Mouse (Mus musculus) embryonic facial prominence, embryonic 15.5 days (tissue): ENCODE results near the gene Cbl. TPM values are rescaled to one million over a fixed set of nuclear protein-coding genes. Genes with fewer than 3 reads are reported as not detected.
A peak's percentile ranks its signal among the peaks of the same experiment; 100 is the strongest.

ENCODE experiments used
- ATAC-seq: fragments of 200-750 bp; cut with Nextera tagmentation; 2 replicates; pipeline ENCODE4 v1.8.0; 2017; ENCODE audit warnings: low read depth, moderate TSS enrichment; ENCODE audit not compliant: insufficient number of reproducible peaks, low FRiP score, low TSS enrichment
- H3K27ac ChIP-seq: fragments of 300-500 bp; sonication (generic); replicated peaks from 2 replicates; pipeline ENCODE4 v1.5.1; 2015; ENCODE audit warnings: mild to moderate bottlenecking, inconsistent platforms
- H3K27me3 ChIP-seq: fragments of 300-500 bp; sonication (generic); 2 replicates; pipeline ENCODE4 v1.6.1; 2015; ENCODE audit warnings: inconsistent platforms
- H3K36me3 ChIP-seq: fragments of 300-500 bp; sonication (generic); 2 replicates; pipeline ENCODE4 v1.6.1; 2015; ENCODE audit warnings: mild to moderate bottlenecking, inconsistent platforms
- H3K4me1 ChIP-seq: fragments of 300-500 bp; sonication (generic); 2 replicates; pipeline ENCODE4 v1.6.1; 2015; ENCODE audit warnings: inconsistent platforms
- H3K4me2 ChIP-seq: fragments of 300-500 bp; sonication (generic); replicated peaks from 2 replicates; pipeline ENCODE4 v1.6.1; 2015; ENCODE audit warnings: mild to moderate bottlenecking, inconsistent platforms
- H3K4me3 ChIP-seq: fragments of 300-500 bp; sonication (generic); replicated peaks from 2 replicates; pipeline ENCODE4 v1.5.1; 2015; ENCODE audit warnings: mild to moderate bottlenecking, inconsistent platforms
- H3K9ac ChIP-seq: fragments of 300-500 bp; sonication (generic); 2 replicates; pipeline ENCODE4 v1.6.1; 2015; ENCODE audit warnings: inconsistent platforms
- H3K9me3 ChIP-seq: fragments of 300-500 bp; sonication (generic); replicated peaks from 2 replicates; pipeline ENCODE4 v1.6.1; 2016; ENCODE audit warnings: inconsistent platforms
- WGBS: fragments of 180-500 bp; shearing (Covaris S2); methylation state at CpG from one replicate; pipeline ENCODE4 v1.1.7; 2015; 5-methylcytosine and 5-hydroxymethylcytosine counted together
- polyA plus RNA-seq: library from polyadenylated mRNA; unstranded; fragments of >200 nt; fragmentation: Nextera tagmentation; extraction: Ambion mirVana; gene quantifications from 2 replicates; pipeline ENCODE4 v1.2.1, GENCODE M21; 2015

The Cbl gene
- polyA plus RNA-seq, 1 experiment from 2014 or later, result 17.7 TPM

DNA sequence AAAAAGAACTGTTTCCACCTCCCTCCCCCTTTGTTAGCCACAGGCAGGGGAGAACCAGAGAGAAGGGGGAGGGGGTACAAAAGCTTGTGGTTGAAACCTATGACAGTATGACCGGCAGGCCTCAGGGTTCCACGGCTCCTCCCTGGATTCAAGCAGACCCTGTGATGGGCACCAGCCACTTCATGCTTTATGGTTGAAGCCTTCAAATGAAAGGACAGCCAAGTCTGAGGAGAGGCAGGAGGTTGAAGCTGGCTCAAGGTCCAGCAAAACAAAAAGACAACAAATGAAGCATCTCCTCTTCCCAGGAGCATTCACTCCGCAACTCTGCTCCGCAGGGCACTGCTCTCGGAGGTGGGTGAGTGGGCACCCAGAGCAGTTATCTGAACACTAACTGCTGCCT lies 90.4 kb downstream of the Cbl start:
- Histone ChIP-seq H3K9me3 (no peaks in the 10 kb centered on the region), H3K36me3 (peaks cover 45% of the 10 kb centered on the region), H3K4me2 (no peak overlapping the region), H3K27me3 (no peaks in the 10 kb centered on the region), H3K4me3 (no peak overlapping the region), H3K27ac (no peak overlapping the region), H3K9ac (no peak overlapping the region), H3K4me1 (0 out of 2 replicates have a peak, but pooled peaks cover 2% of the 10 kb centered on the region)
- WGBS, result 73% methylated on average over 5 of the region's 5 CpGs
- ATAC-seq, result no peak

- H3K4me2 ChIP-seq, result no peak overlapping the region
- H3K4me1 ChIP-seq, result 0 out of 2 replicates have a peak, but pooled peaks cover 2% of the 10 kb centered on the region
- no peak overlapping the region for H3K9ac ChIP-seq
- H3K36me3 ChIP-seq, result peaks cover 45% of the 10 kb centered on the region
- no peak for ATAC-seq
- whole genome bisulfite sequencing, result 68% methylated on average over 5 of the region's 5 CpGs
- no peak overlapping the region for H3K4me3 ChIP-seq
- no peak overlapping the region for H3K27ac ChIP-seq
- no peaks in the 10 kb centered on the region for H3K27me3 ChIP-seq
- no peaks in the 10 kb centered on the region for H3K9me3 ChIP-seq
Observed at GRCm38 (mm10) chr9:44141951-44142350, 91.9 kb downstream of the Cbl start.

DNA sequence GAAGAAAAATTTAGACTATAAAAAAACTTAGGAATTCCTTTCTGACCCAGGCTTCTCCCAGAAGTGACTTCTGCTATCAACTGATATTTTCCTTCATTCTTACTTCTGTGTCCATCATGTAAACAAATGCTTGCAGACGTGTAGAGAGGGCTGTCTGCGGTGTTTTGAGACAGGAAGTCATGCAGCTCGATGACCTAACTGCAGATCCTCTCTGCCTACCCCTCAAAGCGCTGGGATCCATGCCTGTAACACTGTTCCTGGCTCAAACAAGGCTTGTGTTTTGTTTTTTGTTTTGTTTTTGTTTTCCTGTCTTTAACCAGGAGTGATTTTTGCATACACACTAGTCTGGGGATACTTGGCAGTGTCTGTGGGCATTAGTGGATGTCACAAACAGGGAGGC lies 96.0 kb downstream of the Cbl start:
- Histone ChIP-seq H3K27ac (no peak overlapping the region), H3K4me1 (peaks cover 41% of the 10 kb centered on the region), H3K4me2 (no peak overlapping the region), H3K9ac (no peak overlapping the region), H3K27me3 (peaks cover 8% of the 10 kb centered on the region; the same call in 1 of the 2 replicates), H3K4me3 (no peak overlapping the region), H3K36me3 (peaks cover 31% of the 10 kb centered on the region), H3K9me3 (no peaks in the 10 kb centered on the region)
- 57% methylated on average over 4 of the region's 4 CpGs for WGBS
- ATAC-seq, result no peak

DNA sequence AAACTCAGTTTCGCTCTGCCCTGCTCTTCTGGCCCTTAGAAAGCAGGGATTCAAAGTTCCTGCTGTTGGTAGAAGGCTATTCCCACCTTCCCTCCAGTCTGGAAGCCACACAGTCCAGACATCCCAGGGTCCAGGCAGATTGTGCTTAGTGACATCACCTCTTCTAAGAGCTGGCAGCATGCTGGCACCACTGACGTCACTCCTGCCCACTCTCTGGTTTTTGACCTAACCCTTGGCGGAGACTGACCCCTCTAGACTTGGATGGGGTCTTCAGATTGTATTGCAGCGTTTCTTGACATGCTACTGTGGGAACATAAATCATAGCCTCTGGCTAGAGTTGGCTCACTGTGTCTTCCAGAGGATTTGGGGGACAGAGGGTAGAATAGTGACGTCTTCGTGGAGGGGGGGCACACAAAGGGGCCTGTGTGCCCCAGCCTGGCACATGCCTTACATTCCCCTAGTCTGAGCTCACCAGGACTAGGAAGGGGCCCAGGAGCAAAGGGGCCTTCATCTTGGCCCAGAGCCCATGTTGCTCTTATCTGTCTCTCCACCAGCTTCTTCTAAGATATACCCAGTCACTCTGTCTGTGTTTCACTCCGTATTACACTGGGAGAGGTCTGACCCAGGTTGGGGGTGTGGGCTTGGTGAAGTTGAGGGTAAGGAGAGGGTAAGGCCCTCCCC lies 98.0 kb downstream of the Cbl start:
- H3K9me3 ChIP-seq, result no peaks in the 10 kb centered on the region
- 45% methylated on average over 7 of the region's 7 CpGs for WGBS
- H3K9ac ChIP-seq, result no peak overlapping the region

GRCm38 (mm10) chr9:44134851-44135730 lies 98.8 kb downstream of the Cbl start:
- Histone ChIP-seq H3K4me1 (peaks cover 55% of the 10 kb centered on the region), H3K27me3 (peaks cover 17% of the 10 kb centered on the region)
- ATAC-seq, result no peak

More for the DNA sequence above, 98.0 kb downstream of the Cbl start:
- peaks cover 17% of the 10 kb centered on the region for H3K27me3 ChIP-seq
- peak overlapping the region; percentile 81 for H3K27ac ChIP-seq
- H3K4me3 ChIP-seq, result peak overlapping the region; percentile 64
- peaks cover 21% of the 10 kb centered on the region; the same call in 1 of the 2 replicates for H3K36me3 ChIP-seq
- H3K4me2 ChIP-seq, result peak overlapping the region; percentile 92
- H3K4me1 ChIP-seq, result peaks cover 47% of the 10 kb centered on the region
- ATAC-seq, result no peak

GRCm38 (mm10) chr9:44134101-44134850 lies 99.6 kb downstream of the Cbl start, which contains the start of gene Mcam:
Gene Mcam, plus strand, starts transcription at chr9:44134469.
- ATAC-seq, result peak; percentile 39; the same call in 1 of the 2 replicates
- H3K4me2 ChIP-seq, result peak within 1 kb of the TSS; percentile 92
- 0 out of 2 replicates have a peak, but pooled peaks cover 7% of the 10 kb centered on the region for H3K36me3 ChIP-seq
- peak within 1 kb of the TSS; percentile 64 for H3K4me3 ChIP-seq
- peak within 1 kb of the TSS; percentile 50 for H3K9ac ChIP-seq
- peak within 1 kb of the TSS; percentile 81 for H3K27ac ChIP-seq
- peaks cover 60% of the 10 kb centered on the region for H3K4me1 ChIP-seq
- peaks cover 17% of the 10 kb centered on the region for H3K27me3 ChIP-seq
- no peaks in the 10 kb centered on the region for H3K9me3 ChIP-seq
- WGBS, result under 1% methylated on average over 50 of the region's 55 CpGs

More at GRCm38 (mm10) chr9:44134851-44135730, 98.8 kb downstream of the Cbl start:
- WGBS, result 2% methylated on average over 48 of the region's 49 CpGs
- H3K27ac ChIP-seq, result peak overlapping the region; percentile 81
- H3K36me3 ChIP-seq, result peaks cover 14% of the 10 kb centered on the region; the same call in 1 of the 2 replicates
- H3K4me2 ChIP-seq, result peak overlapping the region; percentile 92
- peak overlapping the region; percentile 64 for H3K4me3 ChIP-seq
- H3K9ac ChIP-seq, result peak overlapping the region; percentile 50
- H3K9me3 ChIP-seq, result no peaks in the 10 kb centered on the region

DNA sequence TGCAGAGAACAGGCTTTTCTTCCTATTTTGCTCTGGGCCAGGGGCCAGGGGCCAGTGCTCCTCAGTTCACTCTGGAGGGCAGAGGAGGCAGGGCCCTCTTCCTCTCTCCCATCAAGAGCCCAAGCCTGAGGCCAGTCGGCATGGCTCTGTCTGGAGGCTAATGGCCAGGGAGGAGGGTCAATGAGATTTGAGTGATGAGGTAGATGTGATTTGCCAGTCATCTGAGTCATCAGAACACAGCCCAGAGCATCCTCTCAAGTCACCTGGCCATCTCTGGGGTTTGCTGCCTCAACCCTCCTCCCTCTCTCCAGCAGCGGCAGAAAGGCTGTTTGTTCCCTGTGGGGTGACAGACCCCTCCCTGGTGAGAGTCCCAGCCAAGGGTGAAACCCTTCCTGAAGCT lies 100.6 kb downstream of the Cbl start:
- H3K4me2 ChIP-seq, result peak overlapping the region; percentile 92
- 27% methylated on average over 2 of the region's 2 CpGs for WGBS
- H3K9ac ChIP-seq, result no peak overlapping the region
- peak overlapping the region; percentile 64 for H3K4me3 ChIP-seq
- 0 out of 2 replicates have a peak, but pooled peaks cover 6% of the 10 kb centered on the region for H3K36me3 ChIP-seq
- no peaks in the 10 kb centered on the region for H3K9me3 ChIP-seq
- peak overlapping the region; percentile 81; the same call in 1 of the 2 replicates for H3K27ac ChIP-seq
- peaks cover 17% of the 10 kb centered on the region for H3K27me3 ChIP-seq
- H3K4me1 ChIP-seq, result peaks cover 60% of the 10 kb centered on the region
- no peak for ATAC-seq

DNA sequence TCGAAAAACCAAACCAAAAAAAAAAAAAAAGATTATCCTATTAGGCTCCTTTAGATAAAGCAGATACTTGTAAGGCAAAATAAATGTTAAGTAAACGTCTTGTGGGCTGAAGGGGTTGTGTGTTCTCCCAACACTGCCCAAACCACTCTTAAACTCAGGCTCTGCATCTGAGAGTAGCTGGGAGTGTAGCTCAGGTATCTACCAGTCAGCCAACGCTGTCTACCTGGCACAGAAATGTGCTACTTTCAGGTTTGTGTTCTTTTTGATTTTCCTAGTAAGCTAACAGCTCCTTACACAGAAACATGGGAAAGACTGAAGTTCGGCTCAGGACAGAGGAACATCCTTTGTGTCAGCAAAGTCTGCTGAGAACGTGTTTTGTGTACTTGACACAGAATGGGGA lies 101.6 kb downstream of the Cbl start:
- peaks cover 60% of the 10 kb centered on the region for H3K4me1 ChIP-seq
- no peak for ATAC-seq
- H3K9ac ChIP-seq, result no peak overlapping the region
- no peaks in the 10 kb centered on the region for H3K36me3 ChIP-seq
- no peaks in the 10 kb centered on the region for H3K9me3 ChIP-seq
- 62% methylated on average over 5 of the region's 5 CpGs for WGBS
- no peak overlapping the region for H3K4me3 ChIP-seq
- no peak overlapping the region for H3K27ac ChIP-seq
- H3K4me2 ChIP-seq, result no peak overlapping the region
- H3K27me3 ChIP-seq, result peaks cover 17% of the 10 kb centered on the region

- no peak for ATAC-seq
- Histone ChIP-seq H3K4me3 (no peak overlapping the region), H3K4me2 (no peak overlapping the region), H3K27me3 (peaks cover 17% of the 10 kb centered on the region), H3K9me3 (no peaks in the 10 kb centered on the region), H3K36me3 (no peaks in the 10 kb centered on the region), H3K4me1 (peaks cover 58% of the 10 kb centered on the region), H3K27ac (peak overlapping the region; percentile 40), H3K9ac (no peak overlapping the region)
- WGBS, result 44% methylated on average over 7 of the region's 7 CpGs
Observed at GRCm38 (mm10) chr9:44131276-44131590, 102.6 kb downstream of the Cbl start.

DNA sequence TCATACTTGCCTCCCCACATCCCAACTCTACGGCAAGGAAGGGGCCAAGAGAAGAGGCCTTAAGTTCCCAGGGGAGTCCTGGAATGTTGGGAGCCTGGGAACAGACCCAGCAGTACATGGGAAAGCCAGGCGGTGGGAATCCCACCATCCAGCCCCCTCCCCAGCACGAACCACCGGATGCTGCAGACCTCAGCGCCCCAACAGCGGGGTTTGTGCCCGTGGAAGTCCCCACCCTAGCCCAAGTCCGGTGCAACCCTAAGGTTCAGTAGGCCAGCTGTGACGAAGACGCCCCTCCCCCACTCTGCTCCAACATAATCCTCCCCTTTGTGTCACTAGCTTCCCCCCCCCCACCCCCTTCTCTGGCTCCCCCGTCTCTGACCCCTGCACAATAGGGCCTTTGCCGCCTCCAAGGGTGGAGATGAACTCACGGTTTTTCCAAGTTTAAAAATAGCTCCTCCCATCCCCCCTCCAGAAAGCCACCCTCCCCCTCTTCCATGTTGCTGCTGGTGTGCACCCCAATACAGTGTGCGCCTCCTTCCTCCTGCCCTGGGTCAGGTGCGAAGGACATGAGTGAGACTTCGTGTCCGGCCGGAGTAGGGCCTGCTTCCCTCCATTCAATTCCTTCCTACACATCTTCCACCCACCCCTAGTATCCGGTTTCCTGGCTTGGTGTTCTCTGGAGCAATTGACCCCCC lies 103.1 kb downstream of the Cbl start:
- WGBS, result 22% methylated on average over 19 of the region's 19 CpGs
- peaks cover 17% of the 10 kb centered on the region for H3K27me3 ChIP-seq
- peak overlapping the region; percentile 41 for H3K4me3 ChIP-seq
- H3K36me3 ChIP-seq, result no peaks in the 10 kb centered on the region
- no peaks in the 10 kb centered on the region for H3K9me3 ChIP-seq
- peak overlapping the region; percentile 75 for H3K4me2 ChIP-seq
- no peak overlapping the region for H3K9ac ChIP-seq
- ATAC-seq, result peak; percentile 19; the same call in 1 of the 2 replicates
- H3K4me1 ChIP-seq, result peaks cover 58% of the 10 kb centered on the region
- H3K27ac ChIP-seq, result peak overlapping the region; percentile 84
